Mouse (Mus musculus): Measurements from ENCODE around the gene Kcnn1. TPM values are rescaled to one million over a fixed set of nuclear protein-coding genes. Genes with fewer than 3 reads are reported as not detected.

The Kcnn1 gene
- polyA plus RNA-seq, 1 experiment from 2014 or later, result 26.9 TPM

GRCm38 (mm10) chr8:70846371-70847154 lies 16.5 kb downstream of the Kcnn1 start:
- WGBS, result 60% methylated on average over 15 of the region's 15 CpGs
- Histone ChIP-seq H3K9ac (replicated peaks) (no peak overlapping the region; the same call in 1 of the 2 replicates), H3K4me1 (replicated peaks) (peaks cover 6% of the 10 kb centered on the region; the same call in 1 of the 2 replicates), H3K9me3 (no peaks in the 10 kb centered on the region), H3K4me2 (replicated peaks) (no peak overlapping the region), H3K4me3 (replicated peaks) (no peak overlapping the region), H3K27ac (no peak overlapping the region), H3K27me3 (no peaks in the 10 kb centered on the region), H3K36me3 (peaks cover 29% of the 10 kb centered on the region)
- ATAC-seq, result no peak

- H3K36me3 ChIP-seq, result peaks cover 18% of the 10 kb centered on the region
- no peak overlapping the region for H3K9ac ChIP-seq (replicated peaks)
- no peak overlapping the region for H3K27ac ChIP-seq
- 42% methylated on average over 5 of the region's 5 CpGs for WGBS
- no peak for ATAC-seq
- H3K4me3 ChIP-seq (replicated peaks), result no peak overlapping the region
- H3K27me3 ChIP-seq, result no peaks in the 10 kb centered on the region
- no peak overlapping the region for H3K4me2 ChIP-seq (replicated peaks)
- H3K9me3 ChIP-seq, result no peaks in the 10 kb centered on the region
- peaks cover 14% of the 10 kb centered on the region for H3K4me1 ChIP-seq (replicated peaks)
These were observed 17.9 kb downstream of the Kcnn1 start for GRCm38 (mm10) chr8:70845108-70845507.

- H3K27ac ChIP-seq, result peak overlapping the region; percentile 15; the same call in 1 of the 2 replicates
- H3K4me1 ChIP-seq (replicated peaks), result peaks cover 17% of the 10 kb centered on the region
- 1% methylated on average over 6 of the region's 6 CpGs for WGBS
- H3K9me3 ChIP-seq, result no peaks in the 10 kb centered on the region
- no peak overlapping the region for H3K4me3 ChIP-seq (replicated peaks)
- no peak overlapping the region for H3K4me2 ChIP-seq (replicated peaks)
- no peaks in the 10 kb centered on the region for H3K27me3 ChIP-seq
- no peak overlapping the region for H3K9ac ChIP-seq (replicated peaks)
- peaks cover 16% of the 10 kb centered on the region; the same call in 1 of the 2 replicates for H3K36me3 ChIP-seq
- peak; percentile 7 for ATAC-seq
These were observed 18.5 kb downstream of the Kcnn1 start for GRCm38 (mm10) chr8:70844523-70844922.

GRCm38 (mm10) chr8:70843941-70844340 lies 19.1 kb downstream of the Kcnn1 start:
- Histone ChIP-seq H3K27ac (no peak overlapping the region), H3K4me3 (replicated peaks) (no peak overlapping the region), H3K36me3 (peaks cover 16% of the 10 kb centered on the region; the same call in 1 of the 2 replicates), H3K9ac (replicated peaks) (no peak overlapping the region), H3K27me3 (no peaks in the 10 kb centered on the region), H3K4me2 (replicated peaks) (no peak overlapping the region), H3K4me1 (replicated peaks) (peaks cover 17% of the 10 kb centered on the region), H3K9me3 (no peaks in the 10 kb centered on the region)
- ATAC-seq, result no peak
- 89% methylated on average over 8 of the region's 8 CpGs for WGBS

GRCm38 (mm10) chr8:70843214-70843773 lies 19.8 kb downstream of the Kcnn1 start:
- no peak overlapping the region for H3K4me2 ChIP-seq (replicated peaks)
- H3K9ac ChIP-seq (replicated peaks), result no peak overlapping the region
- no peak overlapping the region for H3K27ac ChIP-seq
- H3K4me1 ChIP-seq (replicated peaks), result peaks cover 23% of the 10 kb centered on the region
- no peak for ATAC-seq
- 82% methylated on average over 5 of the region's 5 CpGs for WGBS
- H3K36me3 ChIP-seq, result peaks cover 10% of the 10 kb centered on the region; the same call in 1 of the 2 replicates
- no peak overlapping the region for H3K4me3 ChIP-seq (replicated peaks)
- no peaks in the 10 kb centered on the region for H3K27me3 ChIP-seq
- H3K9me3 ChIP-seq, result no peaks in the 10 kb centered on the region

- H3K9ac ChIP-seq (replicated peaks), result no peak overlapping the region
- peaks cover 23% of the 10 kb centered on the region for H3K4me1 ChIP-seq (replicated peaks)
- no peak for ATAC-seq
- H3K27ac ChIP-seq, result 0 out of 2 replicates have a peak overlapping the region, but pooled peaks have one; percentile 5
- no peaks in the 10 kb centered on the region for H3K27me3 ChIP-seq
- H3K9me3 ChIP-seq, result no peaks in the 10 kb centered on the region
- peaks cover 6% of the 10 kb centered on the region; the same call in 1 of the 2 replicates for H3K36me3 ChIP-seq
- 68% methylated on average over 25 of the region's 25 CpGs for WGBS
- no peak overlapping the region for H3K4me3 ChIP-seq (replicated peaks)
- no peak overlapping the region for H3K4me2 ChIP-seq (replicated peaks)
These were observed 20.6 kb downstream of the Kcnn1 start for GRCm38 (mm10) chr8:70842484-70842883.

- Histone ChIP-seq H3K4me3 (replicated peaks) (no peak overlapping the region), H3K36me3 (peaks cover 10% of the 10 kb centered on the region; the same call in 1 of the 2 replicates), H3K9me3 (no peaks in the 10 kb centered on the region), H3K27ac (peak overlapping the region; percentile 51; the same call in 1 of the 2 replicates), H3K27me3 (no peaks in the 10 kb centered on the region), H3K4me1 (replicated peaks) (peaks cover 23% of the 10 kb centered on the region), H3K4me2 (replicated peaks) (no peak overlapping the region), H3K9ac (replicated peaks) (no peak overlapping the region; the same call in 1 of the 2 replicates)
- no peak for ATAC-seq
- 42% methylated on average over 22 of the region's 22 CpGs for WGBS
These were observed 21.6 kb downstream of the Kcnn1 start for GRCm38 (mm10) chr8:70841147-70842072.

- Histone ChIP-seq H3K4me1 (replicated peaks) (peaks cover 23% of the 10 kb centered on the region), H3K36me3 (peaks cover 16% of the 10 kb centered on the region), H3K4me2 (replicated peaks) (peak overlapping the region; percentile 83; the same call in 1 of the 2 replicates), H3K27me3 (no peaks in the 10 kb centered on the region), H3K4me3 (replicated peaks) (no peak overlapping the region), H3K27ac (peak overlapping the region; percentile 51; the same call in 1 of the 2 replicates), H3K9ac (replicated peaks) (no peak overlapping the region), H3K9me3 (no peaks in the 10 kb centered on the region)
- ATAC-seq, result no peak
- 59% methylated on average over 10 of the region's 10 CpGs for WGBS
These were observed 22.5 kb downstream of the Kcnn1 start for GRCm38 (mm10) chr8:70840590-70840989.

GRCm38 (mm10) chr8:70839408-70840351 lies 23.4 kb downstream of the Kcnn1 start, which contains the start of gene Arrdc2:
Gene Arrdc2 (minus strand): TSS chr8:70839720.
- 2% methylated on average over 55 of the region's 55 CpGs for WGBS
- Histone ChIP-seq H3K4me2 (replicated peaks) (peak within 1 kb of the TSS; percentile 83), H3K4me1 (replicated peaks) (peaks cover 21% of the 10 kb centered on the region), H3K27me3 (no peaks in the 10 kb centered on the region), H3K4me3 (replicated peaks) (peak within 1 kb of the TSS; percentile 68), H3K9ac (replicated peaks) (peak within 1 kb of the TSS; percentile 81), H3K27ac (peak within 1 kb of the TSS; percentile 87), H3K36me3 (peaks cover 20% of the 10 kb centered on the region), H3K9me3 (no peaks in the 10 kb centered on the region)
- peak; percentile 97 for ATAC-seq

GRCm38 (mm10) chr8:70838654-70839407 lies 24.2 kb downstream of the Kcnn1 start:
- ATAC-seq, result peak; percentile 53
- 3% methylated on average over 61 of the region's 66 CpGs for WGBS

More at GRCm38 (mm10) chr8:70838654-70839407, 24.2 kb downstream of the Kcnn1 start:
- H3K36me3 ChIP-seq, result peaks cover 22% of the 10 kb centered on the region
- peak overlapping the region; percentile 81 for H3K9ac ChIP-seq (replicated peaks)
- H3K4me3 ChIP-seq (replicated peaks), result peak overlapping the region; percentile 68
- no peaks in the 10 kb centered on the region for H3K27me3 ChIP-seq
- H3K27ac ChIP-seq, result peak overlapping the region; percentile 87
- H3K4me2 ChIP-seq (replicated peaks), result peak overlapping the region; percentile 83
- H3K9me3 ChIP-seq, result no peaks in the 10 kb centered on the region
- peaks cover 20% of the 10 kb centered on the region for H3K4me1 ChIP-seq (replicated peaks)
